Mouse (Mus musculus): ENCODE results near the gene Vcp. TPM values are rescaled to one million over a fixed set of nuclear protein-coding genes. Genes with fewer than 3 reads are reported as not detected.
"Not testable (repeated sequence)": the region's sequence is repeated elsewhere in the genome, so short reads cannot be mapped to it uniquely, and the experiment has no call there.

Gene Vcp
- 100 to 1,000 TPM; 187 to 191 TPM for total RNA-seq (2021)

DNA sequence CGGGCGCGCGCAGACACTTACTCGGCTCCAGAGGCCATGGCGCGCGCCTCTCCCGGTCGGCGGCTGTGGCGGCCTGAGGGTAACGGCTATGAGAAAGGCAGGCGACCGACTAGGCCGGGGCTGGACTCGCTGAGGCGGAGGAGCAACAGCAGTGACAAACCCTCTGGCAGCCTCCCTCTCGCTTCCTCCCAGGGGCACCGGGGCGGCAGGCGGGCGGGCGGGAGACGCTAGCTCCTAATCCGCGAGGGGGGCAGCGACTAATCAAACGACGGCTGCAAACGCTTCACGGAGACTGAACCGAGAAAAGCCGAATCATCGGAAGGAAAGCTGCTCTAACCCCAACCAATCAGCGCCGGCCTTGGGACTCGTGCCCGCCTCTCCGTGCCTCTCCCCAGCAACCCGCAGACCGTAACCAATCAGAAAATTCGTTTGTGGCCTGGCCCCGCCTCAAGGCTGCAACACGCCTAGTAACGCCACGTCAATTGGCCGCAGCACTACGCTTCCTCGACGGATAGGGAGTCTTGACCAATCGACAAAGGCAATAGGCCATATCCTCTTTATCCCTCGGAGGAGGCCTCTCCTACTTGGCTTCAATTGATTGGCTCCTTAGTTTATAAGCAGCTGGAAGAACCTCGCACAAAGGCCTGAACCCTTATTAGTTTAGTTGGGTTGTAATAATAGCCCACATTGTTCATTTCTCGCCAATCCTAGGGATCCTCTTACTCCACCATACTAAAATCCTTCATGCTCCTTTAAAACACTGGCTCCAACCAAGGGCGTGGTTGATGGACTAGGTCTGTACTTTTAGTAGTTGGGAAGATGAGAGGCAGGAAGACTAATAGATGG, at the start of gene Vcp:
Gene Vcp (minus strand): TSS at position 367 of the 846 bp plus-strand sequence.
- DNase-seq (ENCODE audit: low spot score in 2 of 2), result peak; percentile 99 to 100
- intact Hi-C loops (cut with DNase I), result not testable (repeated sequence)

DNA sequence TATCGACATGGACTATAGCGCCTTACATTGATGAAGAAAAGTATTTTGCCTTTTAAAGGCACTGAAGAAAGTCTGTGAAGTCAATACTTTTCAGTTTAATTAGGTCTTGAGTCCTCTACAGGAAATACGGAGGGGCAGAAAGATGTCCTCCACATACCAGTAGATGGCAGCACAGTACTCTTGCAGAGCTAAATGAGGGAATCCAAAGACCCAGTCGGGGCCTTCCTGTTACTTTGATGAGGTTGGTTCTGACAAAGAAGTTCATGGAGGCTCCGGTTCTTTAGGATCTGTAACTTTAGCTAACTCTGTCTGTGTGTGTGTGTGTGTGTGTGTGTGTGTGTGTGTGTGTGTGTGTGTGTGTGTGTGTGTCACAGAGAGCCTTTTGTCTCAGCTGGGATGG, 46.9 kb upstream of the Vcp start:
- peak; percentile 78 to 91 for DNase-seq (ENCODE audit: low spot score in 2 of 2)
- intact Hi-C loops (cut with DNase I), result loop anchor here (5.0 kb wide), 3 partner anchors 70 to 375 kb away; no protein-coding TSS in a partner anchor

DNA sequence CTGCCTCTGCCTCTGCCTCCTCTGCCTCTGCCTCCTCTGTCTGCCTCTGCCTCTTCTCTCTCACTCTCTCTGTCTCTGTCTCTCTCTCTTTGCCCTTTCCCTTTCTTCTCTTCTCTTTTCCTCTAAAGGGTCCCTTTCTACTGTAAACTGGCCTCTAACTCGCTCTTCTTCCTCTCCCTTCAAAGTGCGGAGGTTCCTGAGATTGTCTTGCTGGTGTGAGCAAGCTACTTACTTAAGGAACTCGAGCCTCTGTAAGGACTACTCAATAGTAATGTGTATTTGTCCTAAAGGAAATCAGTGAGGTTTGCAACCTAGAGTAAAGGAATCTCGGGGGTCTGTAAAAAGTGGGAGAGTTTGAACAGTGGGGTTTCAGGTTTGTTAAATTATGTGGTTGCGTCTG, 46.3 kb upstream of the Vcp start:
- intact Hi-C loops (cut with DNase I), result loop anchor here (5.0 kb wide), 3 partner anchors 71 to 376 kb away; no protein-coding TSS in a partner anchor
- no peak for DNase-seq (ENCODE audit: low spot score in 2 of 2)

DNA sequence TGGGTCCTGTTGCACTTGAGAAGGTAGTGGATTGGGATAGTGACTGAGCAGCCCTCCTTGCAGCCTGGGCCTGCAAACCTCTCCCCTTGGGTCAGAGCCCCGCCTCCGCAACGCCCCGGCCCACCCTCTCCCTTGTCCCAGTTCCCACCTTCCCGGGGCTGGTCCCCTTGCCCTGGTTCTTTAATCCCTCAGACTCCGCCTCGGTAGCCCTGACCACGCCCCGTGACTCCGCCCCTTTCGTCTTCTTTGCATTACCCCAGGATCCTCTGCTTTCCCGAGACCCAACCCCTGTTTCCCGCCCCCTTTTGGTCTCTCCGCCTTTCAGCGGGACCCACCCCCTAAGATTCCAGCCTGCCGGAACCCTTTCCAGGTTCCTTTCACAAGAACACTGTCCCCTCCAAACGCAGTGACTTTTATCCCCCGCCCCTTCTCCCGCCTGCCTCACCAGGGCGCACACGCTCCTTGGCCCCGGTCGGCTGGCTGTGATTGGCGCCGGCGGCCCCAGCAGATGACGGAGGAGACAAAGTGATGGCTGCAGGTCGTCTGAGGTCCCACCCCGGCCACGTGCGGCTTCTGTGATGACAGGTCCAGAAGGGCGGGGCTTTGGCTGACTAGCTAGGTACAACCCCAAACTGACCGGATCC, 45.5 kb upstream of the Vcp start, which contains the start of gene Fam214b:
Gene Fam214b (minus strand): TSS at position 562 of the 644 bp plus-strand sequence.
- peak; percentile 87 to 96 for DNase-seq (ENCODE audit: low spot score in 2 of 2)
- intact Hi-C loops (cut with DNase I), result loop anchor here (5.0 kb wide), 3 partner anchors 72 to 377 kb away; no protein-coding TSS in a partner anchor

DNA sequence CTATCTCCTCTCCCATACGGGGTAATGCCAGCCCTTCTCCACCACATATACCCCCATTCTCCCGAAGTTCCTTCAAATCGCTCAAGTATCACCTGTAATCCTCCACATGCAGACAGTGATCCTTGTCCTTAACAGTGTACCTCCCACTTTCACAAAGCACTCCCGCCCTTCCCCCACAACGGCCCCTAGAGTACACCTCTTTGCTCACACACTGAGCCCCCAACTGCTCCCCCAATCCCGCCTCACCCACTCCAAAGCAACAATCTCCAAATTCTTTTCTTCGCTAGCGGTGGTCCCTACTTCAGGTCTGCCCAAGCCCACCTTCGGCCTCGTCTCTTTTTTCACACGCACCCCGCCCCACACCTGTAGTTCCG, 45.0 kb upstream of the Vcp start:
- intact Hi-C loops (cut with DNase I), result loop anchor here (5.0 kb wide), 3 partner anchors 72 to 377 kb away; no protein-coding TSS in a partner anchor
- no peak for DNase-seq (ENCODE audit: low spot score in 2 of 2)

DNA sequence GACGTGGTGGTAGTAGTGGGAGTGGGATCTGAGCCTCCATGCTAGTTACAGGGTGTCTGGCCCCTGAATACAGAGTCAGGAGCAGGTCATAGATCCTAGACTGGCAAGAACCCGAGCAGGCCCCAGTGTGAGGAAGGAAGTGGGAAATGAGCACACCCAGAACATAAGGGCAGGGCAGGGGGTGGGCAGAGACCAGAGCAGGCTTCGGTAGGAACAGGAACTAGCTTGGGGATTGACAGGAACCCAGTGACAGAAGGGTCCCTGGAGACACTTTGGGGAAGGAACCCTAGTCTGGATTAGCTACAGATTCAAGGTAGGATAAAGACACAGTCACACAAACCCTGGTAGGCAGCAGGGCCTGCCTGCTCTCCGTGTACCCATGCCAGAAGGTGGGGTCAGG, 44.4 kb upstream of the Vcp start:
- no peak for DNase-seq (ENCODE audit: low spot score in 2 of 2)
- intact Hi-C loops (cut with DNase I), result loop anchor here (5.0 kb wide), 3 partner anchors 73 to 378 kb away; no protein-coding TSS in a partner anchor

DNA sequence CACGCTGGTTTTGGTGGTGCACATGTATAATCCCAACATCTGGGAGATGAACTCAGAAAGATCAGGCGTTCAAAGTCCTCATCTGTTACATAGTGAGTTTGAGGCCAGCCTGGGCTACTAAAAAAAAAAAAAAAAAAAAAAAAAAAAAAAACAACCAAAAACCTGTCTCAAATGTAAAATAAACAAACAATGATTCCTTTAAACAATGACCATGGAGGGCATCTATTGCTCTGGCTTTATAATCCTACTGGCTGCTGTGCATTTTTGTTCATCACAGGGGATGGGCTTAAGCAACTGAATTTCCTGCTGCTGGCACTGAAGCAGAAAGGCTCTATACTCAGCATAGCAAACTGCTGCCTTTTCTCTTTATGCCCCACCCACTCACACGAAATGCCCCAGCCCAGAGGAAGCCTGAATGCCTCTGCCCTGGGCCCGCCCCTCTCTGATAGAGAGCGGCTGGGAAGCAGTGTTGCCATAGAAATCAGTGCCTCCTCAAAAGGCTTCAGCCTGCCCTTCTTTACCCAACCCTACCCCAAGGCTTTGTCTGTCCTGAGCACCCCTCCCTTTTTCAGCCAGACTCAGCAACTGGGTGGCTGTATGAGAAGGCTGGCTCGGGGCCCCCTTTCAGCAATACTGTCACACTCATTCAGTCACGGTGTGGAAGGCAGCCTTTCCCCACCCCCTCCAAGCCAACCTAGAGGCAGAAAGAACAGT, 43.5 kb upstream of the Vcp start:
- intact Hi-C loops (cut with DNase I), result no loop called here
- peak in 1 of 2 experiments; percentile 69 for DNase-seq (ENCODE audit: low spot score in 2 of 2)

DNA sequence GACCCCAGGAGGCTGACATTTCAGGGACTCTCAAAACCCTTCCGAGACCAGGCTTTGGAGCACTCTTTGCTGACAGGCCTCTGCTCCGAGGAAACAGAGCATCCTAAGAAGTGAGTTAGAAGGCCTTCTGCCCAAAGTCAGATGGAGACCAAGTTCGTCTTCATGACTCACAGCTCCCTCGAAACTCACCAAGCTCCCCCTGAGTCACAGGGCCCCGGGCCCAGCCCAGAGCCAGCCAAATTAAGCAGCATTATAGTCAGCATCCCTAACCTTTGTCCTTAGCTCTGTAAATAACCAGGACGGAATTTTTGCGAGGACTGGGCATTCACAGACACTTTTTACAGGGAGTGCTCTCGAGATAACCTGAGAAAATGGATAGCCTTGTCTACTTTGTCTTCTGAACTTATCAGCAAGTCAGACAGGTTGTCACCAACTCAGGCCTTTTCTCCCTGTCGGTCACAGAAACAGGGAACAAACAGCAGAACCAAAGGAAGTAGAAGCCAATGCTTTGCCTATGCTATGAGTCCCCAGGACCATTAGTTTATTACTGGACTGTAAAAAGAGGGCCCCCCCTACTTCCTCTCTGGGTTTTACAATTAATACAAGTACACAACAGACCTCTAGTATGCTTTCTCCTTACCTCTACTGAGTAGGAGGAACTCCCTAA, 40.7 kb upstream of the Vcp start:
- intact Hi-C loops (cut with DNase I), result no loop called here
- DNase-seq (ENCODE audit: low spot score in 2 of 2), result no peak

DNA sequence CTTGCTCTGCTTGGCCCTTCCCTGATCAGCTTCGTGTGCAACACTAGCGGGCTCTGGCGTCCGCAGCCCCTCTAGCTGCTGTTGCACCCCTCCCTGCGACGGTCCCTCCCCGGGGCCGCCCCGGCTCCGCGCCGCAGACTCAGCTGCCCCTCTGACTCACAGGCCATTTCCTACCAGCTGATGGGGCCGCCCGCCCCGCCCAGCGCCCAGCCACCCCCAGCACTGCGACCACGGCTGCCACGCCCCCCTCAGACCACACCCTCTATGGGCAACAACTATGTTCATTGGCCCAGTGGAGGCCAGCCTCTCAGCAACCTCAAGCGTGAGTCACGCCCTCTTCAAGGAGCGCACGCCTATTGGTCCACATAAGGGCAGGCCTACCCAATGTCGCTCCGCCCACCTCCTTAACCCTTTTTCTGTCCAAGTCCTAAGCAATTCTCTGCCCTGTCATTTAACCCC, 39.8 kb upstream of the Vcp start:
- intact Hi-C loops (cut with DNase I), result no loop called here
- peak; percentile 92 to 98 for DNase-seq (ENCODE audit: low spot score in 2 of 2)

DNA sequence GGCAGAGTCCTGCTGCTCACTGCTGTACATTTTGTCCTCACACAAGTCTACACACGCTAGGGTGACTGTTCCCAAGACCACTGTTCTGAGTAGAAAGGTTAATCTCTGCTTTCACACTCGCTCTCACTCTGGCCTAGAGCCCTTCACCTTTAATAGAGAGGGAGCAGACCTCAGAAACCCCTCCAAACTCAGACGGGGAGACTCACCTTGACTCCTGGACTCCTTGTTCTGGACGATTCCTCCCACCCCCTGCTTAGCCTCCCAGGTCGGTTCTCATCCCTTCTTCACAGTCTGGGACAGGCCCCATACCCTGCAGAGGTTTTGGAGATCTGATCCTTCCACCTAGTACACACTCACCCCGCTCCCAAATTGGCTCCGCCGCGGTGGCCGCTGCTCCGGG, 39.3 kb upstream of the Vcp start:
- DNase-seq (ENCODE audit: low spot score in 2 of 2), result no peak
- intact Hi-C loops (cut with DNase I), result loop anchor here (10.0 kb wide), 1 partner anchor 525 kb away; the partner anchor contains the start of genes Creb3 and Tln1

DNA sequence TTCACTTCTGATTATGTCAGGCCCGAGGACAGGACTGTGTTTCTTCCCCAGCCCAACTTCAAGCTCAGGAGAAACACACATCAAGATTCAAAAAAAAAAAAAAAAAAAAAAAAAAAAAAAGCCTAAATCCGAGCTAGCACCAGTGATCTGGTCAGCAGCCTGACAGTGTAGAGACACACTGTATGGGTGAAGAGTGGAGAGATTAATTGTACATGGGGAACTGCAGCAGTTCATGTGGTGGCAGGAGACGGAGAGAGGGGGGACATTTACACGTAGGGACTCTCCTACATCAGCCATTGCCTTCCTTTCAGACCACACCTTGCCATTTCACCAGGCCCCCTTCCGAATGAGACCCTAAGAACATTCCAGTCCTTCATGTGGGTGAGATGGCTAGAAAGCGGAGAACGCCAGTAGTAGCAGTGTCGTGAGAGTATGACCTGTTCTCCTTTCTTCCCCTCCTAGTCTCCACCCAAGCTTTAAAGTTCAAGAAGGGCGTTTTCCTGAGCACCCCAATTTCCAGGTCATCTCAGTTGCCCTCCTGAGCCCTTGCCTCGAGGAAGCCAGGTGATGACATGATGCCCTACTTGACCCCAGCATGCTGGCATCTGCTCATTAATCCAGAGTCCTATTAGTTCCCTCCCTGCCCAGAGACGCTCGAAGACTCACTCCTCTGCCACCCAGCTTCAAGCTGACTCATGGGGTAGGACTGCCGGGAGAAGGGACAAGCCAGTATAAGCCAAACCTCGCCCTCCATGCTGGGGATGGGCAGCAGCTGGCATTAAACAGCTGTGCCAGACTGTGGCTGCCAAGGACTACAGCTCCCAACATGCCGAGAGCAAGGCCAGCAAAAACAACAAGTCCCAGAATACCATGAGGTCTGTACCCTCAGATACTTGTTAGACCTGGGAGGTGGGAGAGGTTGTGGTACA, 38.5 kb upstream of the Vcp start:
- peak in 1 of 2 experiments; percentile 71 for DNase-seq (ENCODE audit: low spot score in 2 of 2)
- intact Hi-C loops (cut with DNase I), result loop anchor here (10.0 kb wide), 1 partner anchor 526 kb away; the partner anchor contains the start of genes Creb3 and Tln1

DNA sequence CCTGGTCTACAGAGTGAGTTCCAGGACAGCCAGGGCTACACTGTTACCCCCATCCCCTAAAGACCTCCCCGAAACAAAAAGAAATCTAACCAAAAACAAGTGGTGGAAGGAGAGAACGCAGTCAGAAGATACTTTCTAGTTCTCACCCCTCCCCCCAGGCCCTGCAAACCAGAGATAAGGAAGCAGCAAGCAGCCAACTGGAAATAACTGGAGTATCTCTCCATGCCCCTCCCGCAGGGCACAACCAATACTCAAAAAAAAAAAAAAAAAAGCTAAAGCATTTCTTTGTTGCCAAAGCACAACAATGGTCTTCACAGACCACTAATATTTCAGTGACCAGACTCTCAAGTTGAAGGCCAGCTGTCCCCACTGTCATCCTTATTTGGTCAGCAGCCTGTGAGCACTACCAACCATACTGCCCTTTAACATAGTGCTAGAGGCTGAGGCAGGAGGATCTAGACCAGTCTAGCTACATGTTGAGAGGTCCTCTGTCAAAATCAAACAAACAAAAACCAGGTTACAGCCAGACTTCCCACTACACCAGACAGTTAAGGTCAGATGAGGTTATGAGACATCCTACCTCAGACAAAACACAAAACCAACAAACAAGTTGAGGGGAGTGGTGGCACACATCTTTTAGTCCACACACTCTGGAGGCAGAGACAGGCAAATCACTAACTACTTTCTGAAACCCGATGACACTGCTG, 37.7 kb upstream of the Vcp start:
- DNase-seq (ENCODE audit: low spot score in 2 of 2), result no peak
- intact Hi-C loops (cut with DNase I), result loop anchor here (10.0 kb wide), 1 partner anchor 527 kb away; the partner anchor contains the start of genes Creb3 and Tln1

DNA sequence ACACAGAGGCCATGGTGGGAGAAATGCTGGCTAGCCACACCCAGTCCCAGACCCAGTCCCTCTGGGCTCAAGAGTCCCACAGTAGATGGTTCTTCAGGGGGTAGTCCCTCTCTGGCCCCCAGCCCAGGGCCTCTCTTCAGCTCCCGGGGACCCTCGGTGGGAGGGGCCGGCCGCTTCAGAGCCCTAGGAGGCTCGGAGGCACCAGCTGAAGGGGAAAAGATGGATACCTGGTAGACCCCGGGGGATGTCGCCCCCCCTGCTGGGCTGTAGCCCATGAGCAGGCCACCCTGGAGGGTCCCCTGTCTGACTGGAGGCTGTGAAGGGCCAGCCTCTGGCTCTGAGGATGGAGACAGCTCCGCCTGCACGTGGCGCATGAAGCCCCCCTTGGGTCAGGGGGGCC, 36.0 kb upstream of the Vcp start:
- no peak for DNase-seq (ENCODE audit: low spot score in 2 of 2)
- intact Hi-C loops (cut with DNase I), result loop anchor here (10.0 kb wide), 1 partner anchor 528 kb away; the partner anchor contains the start of genes Creb3 and Tln1

DNA sequence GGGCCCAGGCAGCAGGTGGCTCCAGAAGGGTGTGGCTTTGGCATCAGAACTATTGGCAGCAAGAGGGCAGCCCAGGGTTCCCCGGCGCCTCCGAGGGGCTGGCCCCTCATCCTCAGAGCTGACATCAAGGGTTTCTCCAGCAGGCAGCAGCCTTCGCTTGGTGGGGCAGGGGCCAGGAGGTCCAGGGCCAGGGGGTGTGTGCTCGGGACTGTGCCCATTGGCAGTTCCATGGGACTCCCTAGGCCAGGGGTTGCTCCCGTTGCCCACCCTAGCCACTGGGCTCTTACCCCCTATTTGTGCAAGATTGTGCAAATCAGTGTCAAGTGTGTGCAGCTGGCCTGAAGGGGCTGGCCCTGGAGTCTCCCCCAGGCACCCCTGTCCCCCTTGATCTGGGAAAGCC, 35.5 kb upstream of the Vcp start:
- DNase-seq (ENCODE audit: low spot score in 2 of 2), result no peak

DNA sequence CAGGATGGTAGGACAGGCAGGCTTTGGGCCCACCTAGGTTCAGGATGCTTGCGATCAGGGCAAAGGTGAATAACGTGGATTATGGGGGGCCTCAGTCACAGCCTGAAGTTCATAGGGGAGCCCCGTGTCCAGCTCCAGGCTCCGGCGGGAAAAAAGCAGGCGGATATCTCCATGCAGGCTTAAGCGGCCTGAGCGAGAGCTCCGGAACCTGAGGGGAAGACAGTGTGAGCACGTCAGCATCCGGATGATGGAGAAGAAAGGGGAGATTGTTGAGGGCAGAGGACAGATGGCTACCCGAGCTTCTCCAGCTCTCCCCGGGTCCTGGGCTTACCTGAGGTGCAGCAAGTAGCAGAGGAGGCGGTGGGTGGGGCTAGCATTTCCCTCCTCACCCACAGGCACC, 33.2 kb upstream of the Vcp start:
- intact Hi-C loops (cut with DNase I), result loop anchor here (10.0 kb wide), 1 partner anchor 531 kb away; the partner anchor contains the start of genes Creb3 and Tln1
- DNase-seq (ENCODE audit: low spot score in 2 of 2), result no peak

More for the DNA sequence above, 35.5 kb upstream of the Vcp start:
- intact Hi-C loops (cut with DNase I), result loop anchor here (10.0 kb wide), 1 partner anchor 529 kb away; the partner anchor contains the start of genes Creb3 and Tln1

DNA sequence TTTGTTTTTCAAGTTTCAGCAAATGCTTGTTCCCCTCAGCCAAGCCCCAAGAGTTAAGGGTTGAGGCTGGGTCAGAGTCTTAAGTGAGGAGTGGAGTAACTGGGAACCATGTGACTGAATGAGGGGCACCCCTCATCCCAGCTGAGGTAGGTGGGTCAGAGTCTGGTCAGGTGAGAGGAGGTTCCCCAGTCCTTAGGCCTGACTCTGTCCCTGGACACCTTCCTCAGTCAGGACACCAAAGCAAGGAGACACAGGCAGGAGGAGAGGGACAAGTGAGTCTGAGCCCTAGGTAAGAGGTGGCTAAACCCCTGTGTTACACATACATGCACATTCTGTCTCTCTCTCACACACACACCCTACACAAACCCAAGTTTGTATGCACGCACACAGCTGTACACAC, 32.2 kb upstream of the Vcp start:
- intact Hi-C loops (cut with DNase I), result loop anchor here (10.0 kb wide), 1 partner anchor 532 kb away; the partner anchor contains the start of genes Creb3 and Tln1
- no peak for DNase-seq (ENCODE audit: low spot score in 2 of 2)

Data from left cerebral cortex, postnatal 25 days (tissue).